9 mouse cellular contexts compared by ENCODE assay signal in genomic region chr14:63054729-63055128, GRCm38 (mm10). TPM values are rescaled to one million over a fixed set of nuclear protein-coding genes. Genes with fewer than 3 reads are reported as not detected.
DNase-seq lines count a peak whose midpoint lies in the region; ATAC-seq and TF ChIP-seq lines count a peak whose summit lies in the region.
"Had no signal": no experiment of that assay in that cellular context is flagged by ENCODE, and none has a peak within 500 bp of the region (broad histone marks: within the 10 kb centered on the region; RNA-seq: fewer than 3 reads in every experiment).

No protein-coding gene starts in this region.

- TF ChIP-seq POLR2A in thymus, adult 2 months (IDR thresholded peaks at IDR 0.05; ENCODE audit: control insufficient read depth, extremely low read depth, insufficient read depth, low read length, poor library complexity), result no peak

- peak; percentile 81 for DNase-seq in midbrain, postnatal 0 days (ENCODE audit: low spot score)
- DNase-seq in cerebellum, postnatal 10 days, result peak; percentile 92 to 93
- DNase-seq in gastrocnemius, postnatal 4 days (ENCODE audit: low spot score in 2 of 2), result peak; percentile 29 to 58
- peak; percentile 83 for DNase-seq in hindbrain, postnatal 0 days (ENCODE audit: low spot score)
- DNase-seq in lung, adult 18-20 months, result peak; percentile 80 to 89
- DNase-seq in thymus, adult 2 months, result no peak

- ATAC-seq in midbrain, postnatal 0 days (ENCODE audit: low FRiP score), result peak; percentile 83
- no peak for ATAC-seq in midbrain, embryonic 15.5 days (replicated peaks)
- peak; percentile 93 for ATAC-seq in hindbrain, postnatal 0 days
- ATAC-seq in stomach, embryonic 15.5 days (ENCODE audit: insufficient read depth, low FRiP score, low read depth), result peak; percentile 82; the same call in 1 of the 2 replicates

- no peaks in the 10 kb centered on the region for H3K27me3 ChIP-seq in midbrain, postnatal 0 days (ENCODE audit: insufficient read depth, low read length)
- no peaks in the 10 kb centered on the region for H3K27me3 ChIP-seq in midbrain, embryonic 15.5 days (replicated peaks)
- H3K27me3 ChIP-seq in hindbrain, postnatal 0 days (ENCODE audit: insufficient read depth, low read length), result no peaks in the 10 kb centered on the region
- H3K27me3 ChIP-seq in stomach, embryonic 15.5 days (replicated peaks), result no peaks in the 10 kb centered on the region
- H3K27me3 ChIP-seq in thymus, adult 2 months (ENCODE audit: control insufficient read depth, insufficient read depth, low read length), result no peaks in the 10 kb centered on the region

- H3K9ac ChIP-seq in midbrain, postnatal 0 days (replicated peaks; ENCODE audit: low read length, poor library complexity, severe bottlenecking), result no peak overlapping the region
- no peak overlapping the region for H3K9ac ChIP-seq in midbrain, embryonic 15.5 days
- H3K9ac ChIP-seq in hindbrain, postnatal 0 days (replicated peaks; ENCODE audit: low read length), result no peak overlapping the region
- no peak overlapping the region for H3K9ac ChIP-seq in stomach, embryonic 15.5 days

- H3K4me2 ChIP-seq in midbrain, postnatal 0 days (ENCODE audit: low read depth, low read length, poor library complexity, severe bottlenecking), result no peak overlapping the region
- no peak overlapping the region for H3K4me2 ChIP-seq in midbrain, embryonic 15.5 days
- 0 out of 2 replicates have a peak overlapping the region, but pooled peaks have one; percentile 16 for H3K4me2 ChIP-seq in hindbrain, postnatal 0 days (ENCODE audit: low read depth, low read length)
- H3K4me2 ChIP-seq in stomach, embryonic 15.5 days, result no peak overlapping the region

- no peaks in the 10 kb centered on the region for H3K9me3 ChIP-seq in midbrain, postnatal 0 days (ENCODE audit: low read length)
- H3K9me3 ChIP-seq in midbrain, embryonic 15.5 days, result no peaks in the 10 kb centered on the region
- no peaks in the 10 kb centered on the region for H3K9me3 ChIP-seq in hindbrain, postnatal 0 days (ENCODE audit: low read length)
- H3K9me3 ChIP-seq in stomach, embryonic 15.5 days, result no peaks in the 10 kb centered on the region

- H3K4me3 ChIP-seq in midbrain, postnatal 0 days (ENCODE audit: low read depth, low read length), result no peak overlapping the region
- no peak overlapping the region for H3K4me3 ChIP-seq in midbrain, embryonic 15.5 days
- no peak overlapping the region for H3K4me3 ChIP-seq in hindbrain, postnatal 0 days (ENCODE audit: low read length)
- H3K4me3 ChIP-seq in stomach, embryonic 15.5 days (replicated peaks), result no peak overlapping the region
- no peak overlapping the region for H3K4me3 ChIP-seq in thymus, adult 2 months (ENCODE audit: control insufficient read depth, insufficient read depth, low read length)

- no peaks in the 10 kb centered on the region for H3K36me3 ChIP-seq in midbrain, postnatal 0 days (ENCODE audit: insufficient read depth, low read length)
- H3K36me3 ChIP-seq in midbrain, embryonic 15.5 days (replicated peaks), result no peaks in the 10 kb centered on the region
- no peaks in the 10 kb centered on the region for H3K36me3 ChIP-seq in hindbrain, postnatal 0 days (ENCODE audit: insufficient read depth, low read length)
- no peaks in the 10 kb centered on the region for H3K36me3 ChIP-seq in stomach, embryonic 15.5 days
- H3K36me3 ChIP-seq in thymus, adult 2 months (ENCODE audit: control insufficient read depth, insufficient read depth, low read length), result no peaks in the 10 kb centered on the region

- TF ChIP-seq CTCF in midbrain, postnatal 0 days (IDR thresholded peaks at IDR 0.05), result no peak; the same call in 1 of the 2 replicates
- peak; percentile 38; the same call in 1 of the 2 replicates for TF ChIP-seq CTCF in hindbrain, postnatal 0 days (IDR thresholded peaks at IDR 0.05; ENCODE audit: low read depth)
- TF ChIP-seq CTCF in thymus, adult 2 months (IDR thresholded peaks at IDR 0.05; ENCODE audit: borderline replicate concordance, control insufficient read depth, extremely low read depth, insufficient read depth, low read length, poor library complexity), result no peak

- 34% methylated on average over 6 of the region's 6 CpGs for WGBS in midbrain, postnatal 0 days
- WGBS in midbrain, embryonic 15.5 days, result 29% methylated on average over 6 of the region's 6 CpGs
- 22% methylated on average over 6 of the region's 6 CpGs for WGBS in hindbrain, postnatal 0 days
- 42% methylated on average over 6 of the region's 6 CpGs for WGBS in stomach, embryonic 15.5 days
- WGBS in thymus, adult 2 months, result 66% methylated on average over 6 of the region's 6 CpGs

- H3K4me1 ChIP-seq in midbrain, postnatal 0 days (ENCODE audit: insufficient read depth, low read length), result no peaks in the 10 kb centered on the region
- H3K4me1 ChIP-seq in midbrain, embryonic 15.5 days, result no peaks in the 10 kb centered on the region
- H3K4me1 ChIP-seq in hindbrain, postnatal 0 days (ENCODE audit: insufficient read depth, low read length), result no peaks in the 10 kb centered on the region
- no peaks in the 10 kb centered on the region for H3K4me1 ChIP-seq in stomach, embryonic 15.5 days
- 0 out of 2 replicates have a peak, but pooled peaks cover 2% of the 10 kb centered on the region for H3K4me1 ChIP-seq in thymus, adult 2 months (replicated peaks; ENCODE audit: control insufficient read depth, insufficient read depth, low read length)

- no peak overlapping the region for H3K27ac ChIP-seq in midbrain, postnatal 0 days (ENCODE audit: low read depth, low read length)
- no peak overlapping the region for H3K27ac ChIP-seq in midbrain, embryonic 15.5 days
- H3K27ac ChIP-seq in hindbrain, postnatal 0 days, result no peak overlapping the region
- H3K27ac ChIP-seq in stomach, embryonic 15.5 days, result no peak overlapping the region
- no peak overlapping the region for H3K27ac ChIP-seq in thymus, adult 2 months (ENCODE audit: control insufficient read depth, insufficient read depth, low read length)

RNA-seq across cellular contexts. Expression of gene Defb30, which starts 5.0 kb away (rescaled TPM):
- total RNA-seq in midbrain, postnatal 0 days (2014; rRNA removed), result not detected in 2 replicates
- polyA plus RNA-seq in midbrain, postnatal 0 days (2015; fragmentation: Nextera tagmentation; extraction: Ambion mirVana), result not detected in 2 replicates
- not detected in 2 replicates for polyA plus RNA-seq in midbrain, embryonic 15.5 days (2015; fragmentation: Nextera tagmentation; extraction: Ambion mirVana)
- total RNA-seq in gastrocnemius, postnatal 4 days (2021), result not detected
- total RNA-seq in hindbrain, postnatal 0 days (2014; rRNA removed), result not detected in 2 replicates
- polyA plus RNA-seq in hindbrain, postnatal 0 days (2015; fragmentation: Nextera tagmentation; extraction: Ambion mirVana), result not detected in 2 replicates
- polyA plus RNA-seq in stomach, embryonic 15.5 days (2015; fragmentation: Nextera tagmentation; extraction: Ambion mirVana), result not detected in 2 replicates
- polyA plus RNA-seq in thymus, adult 2 months (2012; rRNA removed), result not detected in 2 replicates
- polyA plus RNA-seq: large intestine, adult 2 months had no signal

RNA-seq across cellular contexts. Expression of gene Defb42, which starts 7.9 kb away (rescaled TPM):
- 0.49 TPM in 1 of 2 replicates, not detected in the other for total RNA-seq in midbrain, postnatal 0 days (2014; rRNA removed)
- polyA plus RNA-seq in midbrain, postnatal 0 days (2015; fragmentation: Nextera tagmentation; extraction: Ambion mirVana), result 0.11 TPM in 1 of 2 replicates, not detected in the other
- not detected in 2 replicates for polyA plus RNA-seq in midbrain, embryonic 15.5 days (2015; fragmentation: Nextera tagmentation; extraction: Ambion mirVana)
- total RNA-seq in gastrocnemius, postnatal 4 days (2021), result not detected
- total RNA-seq in hindbrain, postnatal 0 days (2014; rRNA removed), result 0.21 TPM in 1 of 2 replicates, not detected in the other
- 0.95 and 2.0 TPM in 2 replicates for polyA plus RNA-seq in hindbrain, postnatal 0 days (2015; fragmentation: Nextera tagmentation; extraction: Ambion mirVana)
- polyA plus RNA-seq in stomach, embryonic 15.5 days (2015; fragmentation: Nextera tagmentation; extraction: Ambion mirVana), result 0.17 TPM in 1 of 2 replicates, not detected in the other
- polyA plus RNA-seq in thymus, adult 2 months (2012; rRNA removed), result 1.6 and 1.8 TPM in 2 replicates
- polyA plus RNA-seq: large intestine, adult 2 months had no signal

RNA-seq across cellular contexts. Expression of gene Defb43, which starts 43.2 kb away (rescaled TPM):
- total RNA-seq in midbrain, postnatal 0 days (2014; rRNA removed), result not detected in 2 replicates
- polyA plus RNA-seq in midbrain, postnatal 0 days (2015; fragmentation: Nextera tagmentation; extraction: Ambion mirVana), result not detected in 2 replicates
- polyA plus RNA-seq in midbrain, embryonic 15.5 days (2015; fragmentation: Nextera tagmentation; extraction: Ambion mirVana), result not detected in 2 replicates
- not detected for total RNA-seq in gastrocnemius, postnatal 4 days (2021)
- not detected in 2 replicates for total RNA-seq in hindbrain, postnatal 0 days (2014; rRNA removed)
- not detected in 2 replicates for polyA plus RNA-seq in hindbrain, postnatal 0 days (2015; fragmentation: Nextera tagmentation; extraction: Ambion mirVana)
- not detected in 2 replicates for polyA plus RNA-seq in stomach, embryonic 15.5 days (2015; fragmentation: Nextera tagmentation; extraction: Ambion mirVana)
- polyA plus RNA-seq in thymus, adult 2 months (2012; rRNA removed), result not detected in 2 replicates
- polyA plus RNA-seq: large intestine, adult 2 months had no signal

RNA-seq across cellular contexts. Expression of gene Defb47, which starts 56.9 kb away (rescaled TPM):
- not detected in 2 replicates for total RNA-seq in midbrain, postnatal 0 days (2014; rRNA removed)
- polyA plus RNA-seq in midbrain, postnatal 0 days (2015; fragmentation: Nextera tagmentation; extraction: Ambion mirVana), result not detected in 2 replicates
- not detected in 2 replicates for polyA plus RNA-seq in midbrain, embryonic 15.5 days (2015; fragmentation: Nextera tagmentation; extraction: Ambion mirVana)
- total RNA-seq in gastrocnemius, postnatal 4 days (2021), result not detected
- not detected in 2 replicates for total RNA-seq in hindbrain, postnatal 0 days (2014; rRNA removed)
- polyA plus RNA-seq in hindbrain, postnatal 0 days (2015; fragmentation: Nextera tagmentation; extraction: Ambion mirVana), result not detected in 2 replicates
- not detected in 2 replicates for polyA plus RNA-seq in stomach, embryonic 15.5 days (2015; fragmentation: Nextera tagmentation; extraction: Ambion mirVana)
- polyA plus RNA-seq in thymus, adult 2 months (2012; rRNA removed), result not detected in 2 replicates
- polyA plus RNA-seq: large intestine, adult 2 months had no signal
